Mouse (Mus musculus): Measurements from ENCODE around the gene Emilin3. TPM values are rescaled to one million over a fixed set of nuclear protein-coding genes. Genes with fewer than 3 reads are reported as not detected.
"Not testable (repeated sequence)": the region's sequence is repeated elsewhere in the genome, so short reads cannot be mapped to it uniquely, and the experiment has no call there.

Gene Emilin3
- 1.5 and 1.7 TPM in 2 replicates for polyA plus RNA-seq (2015; fragmentation: Nextera tagmentation; extraction: Ambion mirVana)

DNA sequence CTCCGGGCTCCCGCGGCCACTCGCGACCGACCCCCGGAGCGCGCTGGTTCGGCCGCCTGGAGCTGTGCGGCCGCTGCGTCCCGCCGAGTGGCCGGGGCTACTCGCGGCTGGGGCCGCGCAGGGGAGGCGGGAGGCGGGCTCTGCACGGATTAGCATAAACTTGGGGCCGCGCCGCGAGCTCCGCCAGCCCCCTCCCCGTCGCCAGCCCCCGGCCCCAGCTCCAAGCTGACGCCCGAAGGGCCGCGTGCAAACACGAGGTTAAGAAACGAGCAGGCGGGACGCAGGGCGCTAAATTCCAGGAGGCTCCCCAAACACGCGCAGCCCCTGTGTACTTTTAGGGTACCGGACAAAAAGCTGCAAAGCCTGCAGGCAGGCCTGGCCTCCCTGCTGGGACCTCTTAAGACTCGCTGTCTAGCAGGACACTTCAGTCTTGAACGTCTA, at the start of gene Emilin3:
TSS of gene Emilin3 (minus strand) at position 98 of the 441 bp plus-strand sequence.
- DNase-seq (ENCODE audit: low spot score), result peak; percentile 26
- no peak for TF ChIP-seq CTCF (IDR thresholded peaks at IDR 0.05; ENCODE audit: low read depth)
- Histone ChIP-seq H3K27ac (no peak within 1 kb of the TSS), H3K36me3 (ENCODE audit: insufficient read depth, low read length) (no peaks in the 10 kb centered on the region), H3K4me2 (ENCODE audit: low read length) (peak within 1 kb of the TSS; percentile 88), H3K4me1 (replicated peaks; ENCODE audit: insufficient read depth, low read length) (peaks cover 11% of the 10 kb centered on the region), H3K9me3 (replicated peaks; ENCODE audit: low read length) (no peaks in the 10 kb centered on the region), H3K27me3 (ENCODE audit: insufficient read depth, low read length) (0 out of 2 replicates have a peak, but pooled peaks cover 18% of the 10 kb centered on the region), H3K4me3 (replicated peaks; ENCODE audit: low read depth, low read length) (peak within 1 kb of the TSS; percentile 52), H3K9ac (ENCODE audit: low read depth, low read length) (peak within 1 kb of the TSS; percentile 40)
- no peak; the same call in 1 of the 2 replicates for ATAC-seq (replicated peaks; ENCODE audit: low FRiP score, low read depth)
- WGBS, result 2% methylated on average over 36 of the region's 46 CpGs

DNA sequence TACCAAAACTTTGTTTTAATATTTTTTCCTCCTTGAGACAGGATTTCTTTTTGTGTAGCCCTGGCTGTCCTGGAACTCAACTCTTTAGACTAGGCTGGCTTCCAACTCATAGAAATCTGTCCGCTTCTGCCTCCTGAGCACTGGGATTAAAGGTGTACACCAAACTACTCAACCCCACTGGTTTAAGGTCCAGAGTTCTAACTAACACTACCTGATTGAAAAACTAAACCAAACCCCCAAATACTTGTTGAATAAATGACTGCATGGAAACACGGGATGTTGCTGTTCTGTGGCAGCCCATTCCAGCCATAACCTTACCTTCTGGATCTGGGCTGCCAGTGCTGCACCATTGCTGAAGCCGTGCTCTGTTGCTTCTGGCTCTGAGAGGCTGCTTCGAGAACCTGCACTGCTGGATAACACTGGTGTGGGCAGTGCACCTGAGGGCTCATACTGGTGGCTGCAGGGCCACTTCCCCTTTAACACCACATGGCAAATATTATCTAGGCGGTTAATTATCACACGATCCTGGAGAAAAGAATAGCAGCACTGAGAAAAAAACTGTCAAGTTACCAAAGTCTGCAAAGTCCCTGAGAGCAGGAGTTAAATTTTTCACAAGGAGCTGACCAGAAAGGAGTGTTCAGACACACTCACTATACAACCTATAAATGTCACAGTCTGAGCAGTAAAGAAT, 49.0 kb upstream of the Emilin3 start:
- Histone ChIP-seq H3K4me2 (ENCODE audit: low read length) (0 out of 2 replicates have a peak overlapping the region, but pooled peaks have one; percentile 3), H3K4me3 (replicated peaks; ENCODE audit: low read depth, low read length) (no peak overlapping the region), H3K9me3 (replicated peaks; ENCODE audit: low read length) (no peaks in the 10 kb centered on the region), H3K27ac (0 out of 2 replicates have a peak overlapping the region, but pooled peaks have one; percentile 31), H3K27me3 (ENCODE audit: insufficient read depth, low read length) (no peaks in the 10 kb centered on the region), H3K9ac (ENCODE audit: low read depth, low read length) (no peak overlapping the region), H3K36me3 (ENCODE audit: insufficient read depth, low read length) (peaks cover 49% of the 10 kb centered on the region), H3K4me1 (replicated peaks; ENCODE audit: insufficient read depth, low read length) (no peaks in the 10 kb centered on the region)
- no peak for TF ChIP-seq CTCF (IDR thresholded peaks at IDR 0.05; ENCODE audit: low read depth)
- no peak for DNase-seq (ENCODE audit: low spot score)
- WGBS, result 78% methylated on average over 6 of the region's 6 CpGs
- peak; percentile 74 for ATAC-seq (replicated peaks; ENCODE audit: low FRiP score, low read depth)

DNA sequence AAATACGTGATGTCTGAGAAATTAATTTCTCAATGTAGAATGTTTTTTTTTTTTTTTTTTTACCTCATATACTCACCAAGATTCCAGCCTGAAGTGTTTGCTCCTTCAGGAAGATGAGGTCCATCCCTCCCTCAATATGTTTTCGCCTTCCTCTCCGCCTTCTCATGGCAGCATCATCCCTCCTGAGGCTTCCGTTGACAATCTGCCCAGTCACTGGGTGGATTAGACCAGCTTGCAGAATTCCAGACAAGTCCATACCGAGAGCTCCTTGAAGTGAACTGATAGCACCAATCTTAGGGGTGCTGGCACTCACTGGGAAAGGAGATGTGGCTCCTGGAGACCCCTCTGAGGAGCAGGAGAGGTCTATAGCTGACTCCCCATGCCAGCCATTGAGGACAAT, 47.8 kb upstream of the Emilin3 start:
- H3K9ac ChIP-seq (ENCODE audit: low read depth, low read length), result no peak overlapping the region
- H3K36me3 ChIP-seq (ENCODE audit: insufficient read depth, low read length), result peaks cover 49% of the 10 kb centered on the region
- H3K27ac ChIP-seq, result no peak overlapping the region
- ATAC-seq (replicated peaks; ENCODE audit: low FRiP score, low read depth), result no peak
- H3K4me3 ChIP-seq (replicated peaks; ENCODE audit: low read depth, low read length), result no peak overlapping the region
- WGBS, result 93% methylated on average over 5 of the region's 5 CpGs
- H3K9me3 ChIP-seq (replicated peaks; ENCODE audit: low read length), result no peaks in the 10 kb centered on the region
- H3K4me1 ChIP-seq (replicated peaks; ENCODE audit: insufficient read depth, low read length), result no peaks in the 10 kb centered on the region
- no peak for DNase-seq (ENCODE audit: low spot score)
- no peak for TF ChIP-seq CTCF (IDR thresholded peaks at IDR 0.05; ENCODE audit: low read depth)
- H3K27me3 ChIP-seq (ENCODE audit: insufficient read depth, low read length), result no peaks in the 10 kb centered on the region
- H3K4me2 ChIP-seq (ENCODE audit: low read length), result no peak overlapping the region

DNA sequence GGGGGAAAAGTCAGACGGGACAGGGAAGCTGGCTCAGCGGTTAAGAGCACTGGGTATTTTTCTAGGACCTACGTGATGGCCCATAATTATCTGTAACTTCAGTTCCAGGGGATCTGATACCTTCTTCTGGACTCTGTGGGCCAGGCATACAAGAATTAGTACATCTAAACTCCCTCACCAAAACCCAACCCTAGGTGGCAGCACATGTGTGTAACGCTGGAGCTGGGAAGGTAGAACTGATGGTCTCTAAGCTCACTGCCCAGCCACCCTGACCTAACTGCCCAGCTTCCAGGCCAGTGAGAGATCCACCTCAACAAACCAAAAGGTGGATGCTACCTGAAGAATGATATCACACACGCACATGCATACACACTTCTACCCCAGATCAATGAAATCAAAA, 46.6 kb upstream of the Emilin3 start:
- no peak for DNase-seq (ENCODE audit: low spot score)
- no peak for ATAC-seq (replicated peaks; ENCODE audit: low FRiP score, low read depth)
- H3K9ac ChIP-seq (ENCODE audit: low read depth, low read length), result no peak overlapping the region
- no peak overlapping the region for H3K4me3 ChIP-seq (replicated peaks; ENCODE audit: low read depth, low read length)
- 89% methylated on average over 5 of the region's 5 CpGs for WGBS
- H3K4me2 ChIP-seq (ENCODE audit: low read length), result no peak overlapping the region
- H3K27ac ChIP-seq, result no peak overlapping the region
- no peaks in the 10 kb centered on the region for H3K9me3 ChIP-seq (replicated peaks; ENCODE audit: low read length)
- H3K36me3 ChIP-seq (ENCODE audit: insufficient read depth, low read length), result peaks cover 50% of the 10 kb centered on the region
- H3K4me1 ChIP-seq (replicated peaks; ENCODE audit: insufficient read depth, low read length), result no peaks in the 10 kb centered on the region
- H3K27me3 ChIP-seq (ENCODE audit: insufficient read depth, low read length), result no peaks in the 10 kb centered on the region
- peak; percentile 58 for TF ChIP-seq CTCF (IDR thresholded peaks at IDR 0.05; ENCODE audit: low read depth)

DNA sequence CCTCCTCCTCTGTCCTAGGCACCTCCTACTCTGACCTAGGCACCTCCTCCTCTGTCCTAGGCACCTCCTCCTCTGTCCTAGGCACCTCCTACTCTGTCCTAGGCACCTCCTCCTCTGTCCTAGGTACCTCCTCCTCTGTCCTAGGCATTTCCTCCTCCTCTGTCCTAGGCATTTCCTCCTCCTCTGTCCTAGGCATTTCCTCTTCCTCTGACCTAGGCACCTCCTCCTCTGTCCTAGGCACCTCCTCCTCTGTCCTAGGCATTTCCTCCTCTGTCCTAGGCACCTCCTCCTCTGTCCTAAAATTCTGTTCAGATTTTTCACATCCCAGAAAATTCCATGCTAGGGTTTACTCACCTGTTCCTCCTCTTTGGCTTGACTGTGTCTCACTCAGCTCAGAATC, 45.7 kb upstream of the Emilin3 start:
- H3K4me1 ChIP-seq (replicated peaks; ENCODE audit: insufficient read depth, low read length); H3K9me3 ChIP-seq (replicated peaks; ENCODE audit: low read length); ATAC-seq (replicated peaks; ENCODE audit: low FRiP score, low read depth); H3K4me3 ChIP-seq (replicated peaks; ENCODE audit: low read depth, low read length); H3K4me2 ChIP-seq (ENCODE audit: low read length); H3K27ac ChIP-seq; H3K9ac ChIP-seq (ENCODE audit: low read depth, low read length); H3K27me3 ChIP-seq (ENCODE audit: insufficient read depth, low read length); DNase-seq (ENCODE audit: low spot score): not testable (repeated sequence)
- peaks cover 55% of the 10 kb centered on the region for H3K36me3 ChIP-seq (ENCODE audit: insufficient read depth, low read length)

DNA sequence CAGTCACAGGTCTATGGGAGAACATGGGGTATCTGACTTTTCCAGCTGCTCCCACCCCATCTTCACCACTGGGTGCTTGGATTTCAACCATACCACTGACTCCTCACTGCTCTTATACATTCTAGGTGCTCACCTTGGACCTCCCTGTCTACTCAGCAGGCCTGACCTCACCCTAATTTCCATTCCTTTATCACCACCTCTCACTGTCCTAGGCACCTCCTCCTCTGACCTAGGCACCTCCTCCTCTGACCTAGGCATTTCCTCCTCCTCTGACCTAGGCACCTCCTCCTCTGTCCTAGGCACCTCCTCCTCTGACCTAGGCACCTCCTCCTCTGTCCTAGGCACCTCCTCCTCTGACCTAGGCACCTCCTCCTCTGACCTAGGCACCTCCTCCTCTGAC, 45.2 kb upstream of the Emilin3 start:
- not testable (repeated sequence) for H3K9ac ChIP-seq (ENCODE audit: low read depth, low read length); H3K4me3 ChIP-seq (replicated peaks; ENCODE audit: low read depth, low read length); H3K4me1 ChIP-seq (replicated peaks; ENCODE audit: insufficient read depth, low read length); H3K4me2 ChIP-seq (ENCODE audit: low read length); DNase-seq (ENCODE audit: low spot score); H3K9me3 ChIP-seq (replicated peaks; ENCODE audit: low read length); H3K27ac ChIP-seq; H3K27me3 ChIP-seq (ENCODE audit: insufficient read depth, low read length); ATAC-seq (replicated peaks; ENCODE audit: low FRiP score, low read depth)
- peaks cover 59% of the 10 kb centered on the region for H3K36me3 ChIP-seq (ENCODE audit: insufficient read depth, low read length)

DNA sequence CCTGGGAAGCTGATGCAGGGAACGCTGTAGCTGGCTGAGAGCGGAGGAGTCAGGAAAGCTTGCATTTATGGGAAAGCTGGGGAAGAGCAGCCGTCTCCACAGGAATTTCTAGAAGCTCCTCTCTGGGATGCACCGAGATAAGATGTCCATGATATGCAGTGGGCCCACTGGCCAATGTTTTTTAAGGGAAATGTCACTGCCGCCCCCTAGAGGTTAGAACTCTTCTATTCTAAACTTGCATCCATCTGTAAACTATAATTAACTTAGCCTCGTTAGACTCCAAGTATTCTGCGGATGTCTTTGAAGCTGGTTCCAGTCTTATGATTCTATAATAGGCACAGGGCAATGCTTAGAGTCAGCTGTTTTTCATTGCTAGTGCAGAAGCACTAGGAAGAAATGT, 43.2 kb upstream of the Emilin3 start:
- no peak overlapping the region for H3K4me2 ChIP-seq (ENCODE audit: low read length)
- TF ChIP-seq CTCF (IDR thresholded peaks at IDR 0.05; ENCODE audit: low read depth), result peak; percentile 47
- no peaks in the 10 kb centered on the region for H3K27me3 ChIP-seq (ENCODE audit: insufficient read depth, low read length)
- no peak overlapping the region for H3K9ac ChIP-seq (ENCODE audit: low read depth, low read length)
- no peak for ATAC-seq (replicated peaks; ENCODE audit: low FRiP score, low read depth)
- H3K27ac ChIP-seq, result no peak overlapping the region
- H3K36me3 ChIP-seq (ENCODE audit: insufficient read depth, low read length), result peaks cover 63% of the 10 kb centered on the region
- no peak overlapping the region for H3K4me3 ChIP-seq (replicated peaks; ENCODE audit: low read depth, low read length)
- H3K9me3 ChIP-seq (replicated peaks; ENCODE audit: low read length), result no peaks in the 10 kb centered on the region
- no peaks in the 10 kb centered on the region for H3K4me1 ChIP-seq (replicated peaks; ENCODE audit: insufficient read depth, low read length)
- 73% methylated on average over 7 of the region's 7 CpGs for WGBS
- peak; percentile 33 for DNase-seq (ENCODE audit: low spot score)
